Mouse (Mus musculus): ENCODE results near the gene Maml2. TPM values are rescaled to one million over a fixed set of nuclear protein-coding genes. Genes with fewer than 3 reads are reported as not detected.
A peak's percentile ranks its signal among the peaks of the same experiment; 100 is the strongest.

The Maml2 gene
- polyA plus RNA-seq, 1 experiment from 2014 or later = 8.6 TPM

DNA sequence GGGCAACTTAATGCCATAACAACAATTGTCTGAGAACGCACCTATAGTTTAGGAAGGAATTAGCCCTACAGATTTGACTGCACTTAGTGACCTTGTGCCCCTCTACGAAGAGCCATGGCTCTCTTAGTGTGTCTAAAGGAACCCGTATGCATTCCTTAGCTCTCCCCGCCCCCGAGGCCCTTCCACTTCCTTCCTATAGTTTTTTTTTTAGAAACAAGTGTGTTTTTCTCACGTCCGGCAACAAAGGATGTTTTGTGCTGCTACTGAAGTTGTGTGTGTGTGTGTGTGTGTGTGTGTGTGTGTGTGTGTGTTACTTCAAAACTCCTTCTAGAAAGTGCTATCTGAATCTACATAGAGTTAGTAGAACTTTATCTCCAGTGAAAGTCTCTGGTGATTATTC, 172.3 kb downstream of the Maml2 start:
- no peak for ATAC-seq (replicated peaks; ENCODE audit: insufficient number of reproducible peaks, low FRiP score, low TSS enrichment, low read depth)
- no peak overlapping the region for H3K4me3 ChIP-seq (ENCODE audit: low read depth, low read length)
- no peak overlapping the region for H3K27ac ChIP-seq (replicated peaks; ENCODE audit: low read depth, low read length)
- no peaks in the 10 kb centered on the region for H3K36me3 ChIP-seq (replicated peaks; ENCODE audit: control insufficient read depth, insufficient read depth, low read depth, low read length)
- no peaks in the 10 kb centered on the region for H3K27me3 ChIP-seq (ENCODE audit: control insufficient read depth, insufficient read depth, low read length)
- DNase-seq (ENCODE audit: low spot score) = peak; percentile 56
- no peaks in the 10 kb centered on the region for H3K4me1 ChIP-seq (ENCODE audit: control insufficient read depth, insufficient read depth, low read length)
- H3K4me2 ChIP-seq (ENCODE audit: low read depth, low read length) = no peak overlapping the region
- 18% methylated on average over 7 of the region's 7 CpGs for WGBS
- H3K9ac ChIP-seq (replicated peaks; ENCODE audit: low read length) = no peak overlapping the region
- no peaks in the 10 kb centered on the region for H3K9me3 ChIP-seq (replicated peaks; ENCODE audit: control insufficient read depth, low read length)

DNA sequence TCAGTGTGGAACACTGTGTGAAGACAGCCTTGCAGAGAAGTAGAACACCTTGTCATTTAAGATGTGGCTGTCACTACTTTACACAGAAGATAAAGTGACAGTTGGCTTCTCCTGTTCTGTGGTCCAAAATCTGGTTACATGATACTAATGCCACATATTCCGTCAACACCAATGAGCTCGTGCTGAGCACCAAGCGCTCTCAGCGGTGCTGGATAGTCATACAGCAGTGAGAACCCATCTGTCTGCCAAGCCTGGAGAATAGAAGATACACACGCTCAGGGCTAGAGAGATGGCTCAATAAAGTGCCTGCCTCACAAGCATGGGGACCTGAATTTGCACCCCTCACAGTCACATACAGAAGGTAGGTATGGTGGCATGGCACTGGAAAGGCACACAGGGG, 177.2 kb downstream of the Maml2 start:
- Histone ChIP-seq H3K4me2 (ENCODE audit: low read depth, low read length) (no peak overlapping the region), H3K4me1 (ENCODE audit: control insufficient read depth, insufficient read depth, low read length) (no peaks in the 10 kb centered on the region), H3K27ac (replicated peaks; ENCODE audit: low read depth, low read length) (no peak overlapping the region), H3K9me3 (replicated peaks; ENCODE audit: control insufficient read depth, low read length) (no peaks in the 10 kb centered on the region), H3K9ac (replicated peaks; ENCODE audit: low read length) (no peak overlapping the region), H3K36me3 (replicated peaks; ENCODE audit: control insufficient read depth, insufficient read depth, low read depth, low read length) (no peaks in the 10 kb centered on the region), H3K4me3 (ENCODE audit: low read depth, low read length) (no peak overlapping the region), H3K27me3 (ENCODE audit: control insufficient read depth, insufficient read depth, low read length) (no peaks in the 10 kb centered on the region)
- no peak for DNase-seq (ENCODE audit: low spot score)
- WGBS = 92% methylated on average over 5 of the region's 5 CpGs
- no peak for ATAC-seq (replicated peaks; ENCODE audit: insufficient number of reproducible peaks, low FRiP score, low TSS enrichment, low read depth)

DNA sequence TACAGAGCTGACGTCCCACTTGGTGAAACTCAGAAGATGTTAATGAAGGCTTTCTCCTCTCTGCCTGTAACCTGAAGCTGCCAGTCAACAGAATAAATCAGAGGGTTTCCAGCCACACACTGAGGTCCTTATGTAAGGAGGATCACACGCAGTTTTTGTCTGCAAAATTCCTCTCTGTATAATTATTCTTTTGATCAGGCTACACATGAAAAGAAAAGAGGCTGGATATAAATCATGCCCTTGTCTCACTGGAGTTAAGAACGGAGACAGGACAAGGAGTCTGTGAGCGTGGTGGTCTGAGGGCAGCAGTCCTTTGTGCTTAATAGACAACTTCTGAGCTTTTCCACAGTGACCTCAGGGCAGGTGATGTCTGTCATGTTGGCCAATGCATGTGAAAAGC, 181.5 kb downstream of the Maml2 start:
- Histone ChIP-seq H3K36me3 (replicated peaks; ENCODE audit: control insufficient read depth, insufficient read depth, low read depth, low read length) (no peaks in the 10 kb centered on the region), H3K4me1 (ENCODE audit: control insufficient read depth, insufficient read depth, low read length) (no peaks in the 10 kb centered on the region), H3K4me2 (ENCODE audit: low read depth, low read length) (no peak overlapping the region), H3K9ac (replicated peaks; ENCODE audit: low read length) (no peak overlapping the region), H3K27ac (replicated peaks; ENCODE audit: low read depth, low read length) (no peak overlapping the region), H3K9me3 (replicated peaks; ENCODE audit: control insufficient read depth, low read length) (no peaks in the 10 kb centered on the region), H3K4me3 (ENCODE audit: low read depth, low read length) (no peak overlapping the region), H3K27me3 (ENCODE audit: control insufficient read depth, insufficient read depth, low read length) (no peaks in the 10 kb centered on the region)
- 18% methylated on average over 4 of the region's 4 CpGs for WGBS
- ATAC-seq (replicated peaks; ENCODE audit: insufficient number of reproducible peaks, low FRiP score, low TSS enrichment, low read depth) (no peak), DNase-seq (ENCODE audit: low spot score) (no peak)

DNA sequence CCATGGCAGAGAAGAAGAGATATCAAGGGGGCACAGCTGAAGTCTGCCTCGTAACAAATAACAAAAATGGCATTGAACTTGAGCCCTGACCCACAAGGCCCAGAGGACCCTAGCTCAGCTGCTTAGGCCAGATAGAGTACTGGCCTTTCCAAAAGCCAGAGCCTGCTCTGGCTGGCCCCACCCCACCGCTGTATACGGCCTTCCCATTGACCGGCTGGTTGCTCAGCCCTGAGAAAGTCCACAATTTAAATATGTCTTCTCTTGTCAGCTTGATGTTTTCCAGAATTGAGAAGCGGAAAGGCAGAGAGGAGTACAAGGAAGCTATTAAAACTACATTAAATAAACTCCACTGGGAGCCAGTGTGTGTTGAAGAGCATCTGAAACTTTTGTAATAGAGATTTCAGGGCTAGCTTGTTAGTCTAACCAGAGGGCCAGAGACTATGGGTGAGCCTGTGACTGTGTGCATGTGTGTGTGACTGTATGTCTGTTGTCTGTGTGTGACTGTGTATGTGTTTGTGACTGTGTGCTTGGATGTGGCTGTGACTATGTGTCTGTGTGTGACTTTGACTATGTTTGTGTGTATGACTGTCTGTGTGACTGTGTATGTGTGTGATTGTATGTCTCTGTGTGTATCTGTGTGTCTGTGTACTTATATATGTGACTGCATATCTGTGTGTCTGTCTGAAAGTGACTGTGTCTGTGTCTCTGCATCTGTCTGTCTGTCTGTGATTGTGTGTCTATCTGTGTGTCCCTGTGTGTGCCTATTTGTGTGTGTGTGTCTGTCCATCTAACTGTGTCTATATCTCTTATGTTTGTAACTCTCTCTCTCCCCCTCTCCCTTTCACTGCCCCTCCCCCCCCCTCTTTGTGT, 185.7 kb downstream of the Maml2 start:
- ATAC-seq (replicated peaks; ENCODE audit: insufficient number of reproducible peaks, low FRiP score, low TSS enrichment, low read depth) = peak; percentile 73; the same call in 1 of the 2 replicates

DNA sequence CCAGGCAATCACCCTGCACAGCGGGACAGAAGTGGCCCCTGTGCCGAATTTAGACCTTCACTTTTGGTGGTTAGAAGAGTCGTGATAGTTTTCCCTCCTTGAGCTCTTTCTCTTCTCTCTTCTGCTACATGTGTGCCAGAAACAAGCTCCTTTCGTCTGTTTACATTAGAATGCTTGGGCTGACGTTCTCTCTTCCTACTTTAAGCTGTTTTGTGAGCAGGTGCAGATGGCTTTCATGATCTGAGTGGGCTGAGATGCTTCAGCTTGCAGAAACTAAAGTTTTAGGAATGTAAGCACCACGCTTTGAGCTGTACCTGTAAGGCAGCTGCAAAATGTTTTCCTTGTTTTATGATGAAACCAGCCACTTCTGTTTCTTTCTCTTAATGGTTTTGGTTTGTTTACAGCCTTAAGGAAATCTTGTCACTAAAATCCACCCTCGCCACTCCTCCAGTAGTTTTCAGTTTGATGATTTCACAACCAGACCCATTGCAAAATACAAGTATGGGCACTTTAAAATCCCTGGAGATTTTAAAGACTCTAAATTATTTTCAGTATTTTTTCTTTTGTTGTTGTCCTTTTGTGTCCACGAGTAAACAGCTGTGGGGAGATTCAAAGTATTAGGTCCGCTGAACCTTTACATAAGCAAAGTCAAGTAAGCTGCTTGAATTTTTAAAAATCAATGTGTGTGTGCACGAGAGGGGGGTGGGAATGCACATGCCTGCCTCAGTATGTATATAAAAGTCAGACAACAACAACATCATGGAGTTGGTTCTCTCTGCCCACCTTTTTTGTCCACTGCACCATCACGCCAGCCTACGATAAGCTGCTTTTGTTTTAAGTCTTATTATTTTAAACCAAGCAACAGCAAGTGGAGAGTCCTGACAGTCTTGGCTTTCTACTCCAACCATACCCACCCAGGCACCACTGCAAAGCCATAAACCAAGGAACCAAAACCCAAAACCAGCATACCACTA, 186.8 kb downstream of the Maml2 start:
- H3K4me2 ChIP-seq (ENCODE audit: low read depth, low read length) = no peak overlapping the region
- WGBS = 68% methylated on average over 12 of the region's 12 CpGs
- no peaks in the 10 kb centered on the region for H3K4me1 ChIP-seq (ENCODE audit: control insufficient read depth, insufficient read depth, low read length)
- no peaks in the 10 kb centered on the region for H3K36me3 ChIP-seq (replicated peaks; ENCODE audit: control insufficient read depth, insufficient read depth, low read depth, low read length)
- no peak overlapping the region; the same call in 1 of the 2 replicates for H3K27ac ChIP-seq (replicated peaks; ENCODE audit: low read depth, low read length)
- ATAC-seq (replicated peaks; ENCODE audit: insufficient number of reproducible peaks, low FRiP score, low TSS enrichment, low read depth) (no peak), DNase-seq (ENCODE audit: low spot score) (no peak)
- H3K9me3 ChIP-seq (replicated peaks; ENCODE audit: control insufficient read depth, low read length) = no peaks in the 10 kb centered on the region
- no peak overlapping the region for H3K9ac ChIP-seq (replicated peaks; ENCODE audit: low read length)
- no peaks in the 10 kb centered on the region for H3K27me3 ChIP-seq (ENCODE audit: control insufficient read depth, insufficient read depth, low read length)
- no peak overlapping the region for H3K4me3 ChIP-seq (ENCODE audit: low read depth, low read length)

More for the DNA sequence above, 185.7 kb downstream of the Maml2 start:
- Histone ChIP-seq H3K9ac (replicated peaks; ENCODE audit: low read length) (no peak overlapping the region), H3K4me3 (ENCODE audit: low read depth, low read length) (no peak overlapping the region), H3K27me3 (ENCODE audit: control insufficient read depth, insufficient read depth, low read length) (no peaks in the 10 kb centered on the region), H3K36me3 (replicated peaks; ENCODE audit: control insufficient read depth, insufficient read depth, low read depth, low read length) (no peaks in the 10 kb centered on the region), H3K4me2 (ENCODE audit: low read depth, low read length) (no peak overlapping the region), H3K9me3 (replicated peaks; ENCODE audit: control insufficient read depth, low read length) (no peaks in the 10 kb centered on the region), H3K4me1 (ENCODE audit: control insufficient read depth, insufficient read depth, low read length) (no peaks in the 10 kb centered on the region), H3K27ac (replicated peaks; ENCODE audit: low read depth, low read length) (no peak overlapping the region)
- peak; percentile 34 for DNase-seq (ENCODE audit: low spot score)
- 59% methylated on average over 5 of the region's 5 CpGs for WGBS

DNA sequence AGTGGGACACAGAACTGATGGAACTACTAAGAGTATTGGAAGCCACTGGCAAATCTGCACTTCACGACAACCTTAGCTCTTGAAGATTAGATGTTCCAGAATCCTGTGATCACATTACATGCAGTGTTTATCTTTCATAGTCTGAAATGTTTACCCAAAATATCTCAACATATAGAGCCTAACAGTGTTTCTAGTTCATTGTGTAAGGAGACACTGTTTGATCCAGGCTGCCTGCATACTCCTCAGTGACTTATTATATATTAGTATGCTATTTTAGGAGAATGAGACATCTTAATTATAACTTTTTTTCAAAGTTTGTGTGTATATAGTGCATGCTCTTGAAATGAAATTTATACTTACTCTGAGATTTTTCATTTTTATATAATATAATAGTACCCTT, 188.2 kb downstream of the Maml2 start:
- DNase-seq (ENCODE audit: low spot score) = no peak
- H3K27me3 ChIP-seq (ENCODE audit: control insufficient read depth, insufficient read depth, low read length) = no peaks in the 10 kb centered on the region
- whole genome bisulfite sequencing = 51% methylated on average over 1 of the region's 1 CpGs

DNA sequence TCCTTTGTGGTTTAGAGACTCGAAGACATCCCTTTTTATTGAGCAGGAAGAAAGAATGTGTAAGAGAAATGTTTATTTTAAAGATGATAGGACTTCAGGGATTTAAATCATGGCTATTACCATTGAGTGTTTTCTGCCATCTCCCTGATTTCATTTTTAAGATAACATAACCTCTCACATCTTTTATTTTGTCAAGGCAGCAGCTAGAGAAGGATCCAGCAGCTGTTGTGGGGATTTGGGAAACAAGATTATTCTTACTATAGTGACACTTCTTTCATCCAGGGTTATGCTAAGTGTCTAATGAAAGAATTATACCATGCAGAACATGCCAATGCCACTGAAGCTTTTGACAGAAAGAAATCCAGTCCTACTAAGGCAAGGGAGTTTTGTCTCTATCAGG, 193.3 kb downstream of the Maml2 start:
- WGBS = 61% methylated on average over 1 of the region's 1 CpGs
- no peak overlapping the region for H3K9ac ChIP-seq (replicated peaks; ENCODE audit: low read length)
- no peak overlapping the region for H3K27ac ChIP-seq (replicated peaks; ENCODE audit: low read depth, low read length)
- H3K27me3 ChIP-seq (ENCODE audit: control insufficient read depth, insufficient read depth, low read length) = no peaks in the 10 kb centered on the region
- ATAC-seq (replicated peaks; ENCODE audit: insufficient number of reproducible peaks, low FRiP score, low TSS enrichment, low read depth) = no peak
- H3K36me3 ChIP-seq (replicated peaks; ENCODE audit: control insufficient read depth, insufficient read depth, low read depth, low read length) = no peaks in the 10 kb centered on the region
- no peaks in the 10 kb centered on the region for H3K9me3 ChIP-seq (replicated peaks; ENCODE audit: control insufficient read depth, low read length)
- no peaks in the 10 kb centered on the region for H3K4me1 ChIP-seq (ENCODE audit: control insufficient read depth, insufficient read depth, low read length)
- H3K4me3 ChIP-seq (ENCODE audit: low read depth, low read length) = no peak overlapping the region
- H3K4me2 ChIP-seq (ENCODE audit: low read depth, low read length) = no peak overlapping the region
- no peak for DNase-seq (ENCODE audit: low spot score)

More for the DNA sequence above, 188.2 kb downstream of the Maml2 start:
- H3K4me1 ChIP-seq (ENCODE audit: control insufficient read depth, insufficient read depth, low read length) = no peaks in the 10 kb centered on the region
- H3K9ac ChIP-seq (replicated peaks; ENCODE audit: low read length) = no peak overlapping the region
- H3K4me2 ChIP-seq (ENCODE audit: low read depth, low read length) = no peak overlapping the region
- H3K4me3 ChIP-seq (ENCODE audit: low read depth, low read length) = no peak overlapping the region
- no peak for ATAC-seq (replicated peaks; ENCODE audit: insufficient number of reproducible peaks, low FRiP score, low TSS enrichment, low read depth)
- H3K27ac ChIP-seq (replicated peaks; ENCODE audit: low read depth, low read length) = no peak overlapping the region
- no peaks in the 10 kb centered on the region for H3K9me3 ChIP-seq (replicated peaks; ENCODE audit: control insufficient read depth, low read length)
- H3K36me3 ChIP-seq (replicated peaks; ENCODE audit: control insufficient read depth, insufficient read depth, low read depth, low read length) = no peaks in the 10 kb centered on the region

Data from embryonic facial prominence, embryonic 11.5 days (tissue).